Mouse (Mus musculus): ENCODE measurements around the gene Pycr2. TPM values are rescaled to one million over a fixed set of nuclear protein-coding genes. Genes with fewer than 3 reads are reported as not detected.
"Not testable (repeated sequence)": the region's sequence is repeated elsewhere in the genome, so short reads cannot be mapped to it uniquely, and the experiment has no call there.

The Pycr2 gene
- polyA plus RNA-seq, 1 experiment from 2014 or later: 85.1 TPM

DNA sequence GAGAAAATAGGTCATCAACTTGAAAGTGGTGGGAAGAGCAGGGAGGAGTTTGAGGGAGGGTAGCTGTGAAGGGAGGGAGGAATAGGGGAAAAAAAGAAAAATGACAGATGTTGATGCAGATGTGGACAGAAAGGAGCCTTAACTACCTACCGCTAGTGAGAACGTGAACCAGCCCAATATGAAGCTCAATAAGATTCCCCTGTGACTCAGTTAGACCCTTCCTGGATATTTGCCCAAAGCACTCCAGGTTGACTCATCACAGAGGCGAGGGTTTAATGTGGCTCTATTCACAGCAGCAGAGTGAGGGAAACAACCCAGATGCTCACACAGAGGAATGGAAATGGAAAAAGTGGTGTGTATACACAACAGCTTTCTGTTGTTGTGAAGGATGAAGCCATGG lies 27.0 kb downstream of the Pycr2 start:
- no peak for ATAC-seq (replicated peaks)
- WGBS: 74% methylated on average over 3 of the region's 3 CpGs

DNA sequence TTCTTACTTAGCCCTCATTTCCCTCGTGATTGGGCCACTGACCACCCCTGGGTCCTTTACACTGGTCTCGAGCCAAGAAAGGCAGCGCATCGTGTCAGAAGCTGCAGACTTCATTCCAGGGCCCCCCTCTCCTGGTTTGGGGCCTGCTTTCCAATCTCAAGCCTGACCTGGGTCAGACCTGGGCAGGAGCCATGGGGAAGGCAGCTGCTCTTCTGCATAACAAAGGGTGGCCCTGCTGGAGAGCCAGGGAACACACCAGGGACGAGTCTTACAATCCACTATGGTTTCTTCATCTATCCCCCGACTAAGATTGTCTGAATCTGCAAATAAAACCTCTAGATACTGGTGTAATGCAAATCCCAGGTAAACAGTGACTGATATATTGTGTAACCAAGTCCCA lies 29.6 kb downstream of the Pycr2 start:
- 11% methylated on average over 6 of the region's 6 CpGs for WGBS
- Histone ChIP-seq H3K4me2 (replicated peaks) (no peak overlapping the region), H3K4me1 (no peaks in the 10 kb centered on the region), H3K9ac (replicated peaks) (no peak overlapping the region), H3K4me3 (no peak overlapping the region), H3K27me3 (peaks cover 36% of the 10 kb centered on the region), H3K36me3 (no peaks in the 10 kb centered on the region), H3K9me3 (no peaks in the 10 kb centered on the region), H3K27ac (replicated peaks) (no peak overlapping the region)
- ATAC-seq (replicated peaks): no peak

More for the DNA sequence above, 27.0 kb downstream of the Pycr2 start:
- Histone ChIP-seq H3K4me1 (no peaks in the 10 kb centered on the region), H3K36me3 (no peaks in the 10 kb centered on the region), H3K4me3 (no peak overlapping the region), H3K27ac (replicated peaks) (no peak overlapping the region), H3K9ac (replicated peaks) (no peak overlapping the region), H3K27me3 (peaks cover 20% of the 10 kb centered on the region), H3K9me3 (no peaks in the 10 kb centered on the region), H3K4me2 (replicated peaks) (no peak overlapping the region)

DNA sequence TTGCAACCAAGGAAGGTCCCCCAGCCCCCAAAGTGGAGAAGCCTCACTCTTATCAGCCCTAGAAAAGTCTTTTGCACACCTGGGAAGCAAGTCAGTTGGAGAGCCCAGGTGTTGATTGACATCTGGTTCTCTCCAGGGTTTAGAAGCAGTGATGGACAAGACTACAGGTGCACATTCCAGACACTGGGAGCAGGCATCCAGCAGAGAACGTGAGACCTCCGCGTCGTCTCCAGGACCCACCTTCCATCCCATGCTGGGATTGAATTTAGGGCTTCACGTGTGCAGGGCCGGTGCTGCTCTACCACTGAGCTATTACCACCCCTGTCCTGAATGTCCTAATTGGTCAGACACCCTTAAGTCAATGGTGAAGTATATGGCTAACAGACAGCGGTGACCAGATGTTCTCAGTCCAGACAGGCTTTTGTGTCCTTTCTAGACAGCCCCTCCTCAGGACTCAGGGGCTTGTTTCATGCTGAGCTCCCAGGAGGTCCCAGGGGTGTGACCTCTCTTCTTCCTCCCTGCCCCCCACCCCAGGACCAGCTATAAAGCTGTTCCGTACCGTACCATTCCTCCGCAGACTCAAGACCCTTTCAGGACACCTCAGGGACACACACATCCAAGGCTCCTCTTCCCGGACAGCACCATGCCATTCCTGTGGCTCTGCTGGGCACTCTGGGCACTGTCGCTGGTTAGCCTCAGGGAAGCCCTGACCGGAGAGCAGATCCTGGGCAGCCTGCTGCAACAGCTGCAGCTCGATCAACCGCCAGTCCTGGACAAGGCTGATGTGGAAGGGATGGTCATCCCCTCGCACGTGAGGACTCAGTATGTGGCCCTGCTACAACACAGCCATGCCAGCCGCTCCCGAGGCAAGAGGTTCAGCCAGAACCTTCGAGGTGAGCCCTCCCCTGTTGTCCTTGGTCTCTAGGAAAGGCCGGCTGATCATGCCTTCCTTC lies 30.6 kb downstream of the Pycr2 start, which contains the start of gene Lefty1:
Gene Lefty1 (plus strand): TSS at position 556 of the 953 bp plus-strand sequence.
- Histone ChIP-seq H3K27ac (replicated peaks) (no peak within 1 kb of the TSS), H3K4me2 (replicated peaks) (no peak within 1 kb of the TSS), H3K9me3 (no peaks in the 10 kb centered on the region), H3K4me1 (no peaks in the 10 kb centered on the region), H3K4me3 (no peak within 1 kb of the TSS), H3K27me3 (peaks cover 36% of the 10 kb centered on the region), H3K9ac (replicated peaks) (no peak within 1 kb of the TSS), H3K36me3 (no peaks in the 10 kb centered on the region)
- ATAC-seq (replicated peaks): no peak
- 14% methylated on average over 21 of the region's 21 CpGs for WGBS

DNA sequence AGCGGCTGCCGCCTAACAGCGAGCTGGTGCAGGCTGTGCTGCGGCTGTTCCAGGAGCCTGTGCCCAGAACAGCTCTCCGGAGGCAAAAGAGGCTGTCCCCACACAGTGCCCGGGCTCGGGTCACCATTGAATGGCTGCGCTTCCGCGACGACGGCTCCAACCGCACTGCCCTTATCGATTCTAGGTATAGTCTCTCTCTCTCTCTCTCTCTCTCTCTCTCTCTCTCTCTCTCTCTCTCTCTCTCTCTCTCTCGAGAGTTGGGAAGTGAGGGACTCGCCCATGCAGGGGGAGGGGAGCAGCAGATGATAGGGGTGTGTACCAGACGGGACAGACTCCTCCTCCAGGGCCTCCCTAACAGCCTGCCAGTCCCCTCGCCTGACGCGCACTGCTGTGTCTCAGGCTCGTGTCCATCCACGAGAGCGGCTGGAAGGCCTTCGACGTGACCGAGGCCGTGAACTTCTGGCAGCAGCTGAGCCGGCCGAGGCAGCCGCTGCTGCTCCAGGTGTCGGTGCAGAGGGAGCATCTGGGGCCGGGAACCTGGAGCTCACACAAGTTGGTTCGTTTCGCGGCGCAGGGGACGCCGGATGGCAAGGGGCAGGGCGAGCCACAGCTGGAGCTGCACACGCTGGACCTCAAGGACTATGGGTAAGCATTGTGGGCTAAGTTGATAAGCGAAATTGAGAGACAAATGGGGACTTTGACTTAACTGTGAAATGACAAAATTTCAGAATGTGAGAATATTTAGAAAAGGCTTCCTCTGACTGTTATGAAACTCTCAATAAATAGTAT lies 32.7 kb downstream of the Pycr2 start:
- WGBS: 2% methylated on average over 33 of the region's 41 CpGs
- H3K4me3 ChIP-seq: peak overlapping the region; percentile 25
- ATAC-seq (replicated peaks): peak; percentile 82

DNA sequence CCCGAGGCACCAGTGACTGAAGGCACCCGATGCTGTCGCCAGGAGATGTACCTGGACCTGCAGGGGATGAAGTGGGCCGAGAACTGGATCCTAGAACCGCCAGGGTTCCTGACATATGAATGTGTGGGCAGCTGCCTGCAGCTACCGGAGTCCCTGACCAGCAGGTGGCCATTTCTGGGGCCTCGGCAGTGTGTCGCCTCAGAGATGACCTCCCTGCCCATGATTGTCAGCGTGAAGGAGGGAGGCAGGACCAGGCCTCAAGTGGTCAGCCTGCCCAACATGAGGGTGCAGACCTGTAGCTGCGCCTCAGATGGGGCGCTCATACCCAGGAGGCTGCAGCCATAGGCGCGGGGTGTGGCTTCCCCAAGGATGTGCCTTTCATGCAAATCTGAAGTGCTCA lies 33.5 kb downstream of the Pycr2 start:
- not testable (repeated sequence) for H3K9ac ChIP-seq (replicated peaks); H3K27ac ChIP-seq (replicated peaks); H3K4me2 ChIP-seq (replicated peaks); H3K9me3 ChIP-seq; ATAC-seq (replicated peaks); H3K4me3 ChIP-seq; H3K36me3 ChIP-seq
- 23% methylated on average over 13 of the region's 13 CpGs for WGBS
- Histone ChIP-seq H3K4me1 (peaks cover 13% of the 10 kb centered on the region), H3K27me3 (peaks cover 57% of the 10 kb centered on the region)

More for the DNA sequence above, 32.7 kb downstream of the Pycr2 start:
- not testable (repeated sequence) for H3K9me3 ChIP-seq; H3K36me3 ChIP-seq; H3K27ac ChIP-seq (replicated peaks); H3K9ac ChIP-seq (replicated peaks); H3K4me1 ChIP-seq
- H3K4me2 ChIP-seq (replicated peaks): peak overlapping the region; percentile 41
- H3K27me3 ChIP-seq: peaks cover 49% of the 10 kb centered on the region

DNA sequence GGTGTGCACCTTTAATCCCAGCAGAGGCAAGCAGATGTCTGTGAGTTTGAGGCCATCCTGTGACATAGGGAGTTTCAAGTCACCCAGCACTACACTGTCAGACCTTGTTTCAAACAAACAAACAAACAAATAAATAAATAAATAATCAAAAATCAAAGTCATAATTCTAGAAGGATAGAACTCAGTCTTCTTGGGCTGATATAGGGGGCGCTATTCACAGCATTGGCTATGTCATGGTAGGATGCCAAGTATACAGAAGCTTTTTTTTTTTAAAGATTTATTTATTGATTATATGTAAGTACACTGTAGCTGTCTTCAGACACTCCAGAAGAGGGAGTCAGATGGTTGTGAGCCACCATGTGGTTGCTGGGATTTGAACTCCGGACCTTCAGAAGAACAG lies 34.7 kb downstream of the Pycr2 start:
- ATAC-seq (replicated peaks); H3K27ac ChIP-seq (replicated peaks): not testable (repeated sequence)

DNA sequence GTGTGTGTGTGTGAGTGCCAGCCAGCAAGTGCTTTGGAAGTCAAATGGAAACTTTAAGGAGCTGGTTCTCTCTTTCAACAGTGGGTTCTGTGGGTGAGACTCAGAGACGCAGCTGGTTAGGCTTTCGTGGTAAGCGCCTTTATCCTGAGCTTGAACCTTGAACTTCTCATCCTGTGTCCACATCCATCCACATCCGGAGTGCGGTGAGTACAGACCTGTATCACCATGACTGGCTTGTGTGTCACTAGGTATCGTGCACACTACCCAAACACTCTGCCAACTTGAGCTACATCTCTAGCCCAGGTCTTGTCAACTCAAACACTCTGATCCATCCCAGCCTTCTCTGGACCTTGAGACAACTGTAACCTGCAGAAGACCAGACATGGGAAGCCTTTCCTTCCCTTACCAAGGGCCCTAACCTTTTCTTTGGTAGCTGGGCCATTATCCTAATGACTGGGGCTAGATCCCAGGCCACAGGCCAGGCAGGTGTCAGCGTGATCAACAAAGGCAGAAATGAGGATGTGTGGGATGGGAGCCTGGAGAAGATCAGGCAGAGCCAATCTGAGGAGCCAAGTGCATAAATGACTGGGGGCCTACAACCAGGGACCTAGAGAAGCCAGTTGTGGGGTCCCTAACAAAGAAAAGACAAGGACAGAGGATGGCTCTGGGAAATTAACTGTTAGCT lies 36.8 kb downstream of the Pycr2 start:
- Histone ChIP-seq H3K27ac (replicated peaks) (no peak overlapping the region), H3K4me2 (replicated peaks) (no peak overlapping the region), H3K9me3 (no peaks in the 10 kb centered on the region), H3K27me3 (peaks cover 62% of the 10 kb centered on the region), H3K4me3 (no peak overlapping the region), H3K36me3 (no peaks in the 10 kb centered on the region), H3K4me1 (peaks cover 18% of the 10 kb centered on the region), H3K9ac (replicated peaks) (no peak overlapping the region)
- ATAC-seq (replicated peaks): no peak
- WGBS: 82% methylated on average over 7 of the region's 7 CpGs

More for the DNA sequence above, 34.7 kb downstream of the Pycr2 start:
- peaks cover 69% of the 10 kb centered on the region for H3K27me3 ChIP-seq
- not testable (repeated sequence) for H3K9ac ChIP-seq (replicated peaks); H3K4me2 ChIP-seq (replicated peaks); H3K4me3 ChIP-seq; H3K36me3 ChIP-seq; H3K9me3 ChIP-seq
- H3K4me1 ChIP-seq: peaks cover 18% of the 10 kb centered on the region
- WGBS: 81% methylated on average over 2 of the region's 2 CpGs

DNA sequence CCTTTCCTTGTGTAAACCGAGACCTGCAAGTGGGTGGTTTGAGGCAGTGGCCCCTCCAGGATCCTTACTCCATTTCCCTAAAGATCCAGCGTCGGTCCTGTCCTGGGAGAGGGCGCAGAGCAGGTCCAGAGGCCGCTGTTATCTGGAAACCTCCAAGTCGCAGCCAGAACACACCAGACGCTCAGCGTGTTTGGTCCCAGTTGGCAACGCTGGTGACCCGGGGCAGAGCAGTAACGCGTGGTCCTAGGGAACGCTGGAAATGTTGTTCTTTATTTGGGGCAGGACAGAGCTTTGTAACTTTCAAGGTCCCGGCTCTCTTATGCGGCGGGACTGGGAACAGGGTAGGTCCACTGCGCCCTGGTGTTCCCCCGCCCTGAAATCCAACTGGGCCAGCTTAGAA lies 37.6 kb downstream of the Pycr2 start:
- Histone ChIP-seq H3K4me1 (peaks cover 18% of the 10 kb centered on the region), H3K27ac (replicated peaks) (no peak overlapping the region), H3K27me3 (peaks cover 56% of the 10 kb centered on the region), H3K9ac (replicated peaks) (peak overlapping the region; percentile 43), H3K36me3 (no peaks in the 10 kb centered on the region), H3K4me2 (replicated peaks) (peak overlapping the region; percentile 99), H3K4me3 (peak overlapping the region; percentile 72), H3K9me3 (no peaks in the 10 kb centered on the region)
- ATAC-seq (replicated peaks): no peak
- WGBS: 3% methylated on average over 18 of the region's 18 CpGs

DNA sequence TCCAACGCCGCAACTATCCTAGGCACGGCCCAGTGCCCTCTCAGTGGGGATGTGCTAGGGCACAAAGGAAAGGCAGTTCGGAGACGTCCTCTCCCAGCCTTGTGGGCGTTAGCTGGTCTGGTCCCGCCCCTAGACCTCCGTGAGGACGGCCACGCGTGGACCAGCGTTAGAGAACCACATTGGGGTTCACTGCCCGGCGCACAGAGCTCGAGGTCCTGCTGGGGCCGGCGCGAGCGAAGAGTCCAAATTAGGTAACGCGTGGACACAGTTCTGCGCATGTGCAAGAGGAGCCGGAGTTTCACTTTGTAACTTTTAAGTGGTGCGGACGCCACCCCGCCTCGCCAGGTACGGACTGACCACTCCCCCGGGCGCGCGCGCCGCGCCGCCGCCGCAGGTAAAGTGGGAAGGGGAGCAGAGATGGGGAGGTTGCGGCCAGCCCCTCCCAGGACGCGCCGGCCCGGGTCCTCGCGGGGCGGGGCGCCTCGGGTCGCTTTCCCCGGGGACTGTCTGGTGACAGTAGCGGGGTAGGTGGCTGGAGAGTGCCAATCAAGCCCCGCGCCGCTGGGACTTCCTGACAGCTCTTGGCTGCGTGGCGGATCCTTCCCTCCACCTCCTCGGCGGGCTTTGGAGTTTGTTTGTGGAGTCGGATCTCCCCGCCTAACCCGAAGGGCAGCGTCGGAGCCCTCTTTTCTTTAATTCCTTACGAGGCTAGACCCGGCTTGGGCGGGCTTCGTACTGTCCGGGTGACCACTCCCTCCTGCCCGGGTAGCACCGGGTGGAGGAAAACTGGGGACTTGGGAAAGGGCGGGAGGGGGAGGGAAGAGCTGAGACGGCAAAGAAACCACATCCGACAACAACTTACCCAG lies 38.3 kb downstream of the Pycr2 start, which contains the start of gene Tmem63a:
Gene Tmem63a (plus strand): TSS at position 179 of the 866 bp plus-strand sequence.
- H3K9ac ChIP-seq (replicated peaks): peak within 1 kb of the TSS; percentile 43
- H3K4me1 ChIP-seq: peaks cover 18% of the 10 kb centered on the region
- H3K9me3 ChIP-seq: no peaks in the 10 kb centered on the region
- ATAC-seq (replicated peaks): peak; percentile 55; the same call in 1 of the 2 replicates
- H3K27ac ChIP-seq (replicated peaks): no peak within 1 kb of the TSS
- H3K4me3 ChIP-seq: peak within 1 kb of the TSS; percentile 72
- H3K27me3 ChIP-seq: peaks cover 50% of the 10 kb centered on the region
- peak within 1 kb of the TSS; percentile 99 for H3K4me2 ChIP-seq (replicated peaks)
- under 1% methylated on average over 73 of the region's 73 CpGs for WGBS
- no peaks in the 10 kb centered on the region for H3K36me3 ChIP-seq

DNA sequence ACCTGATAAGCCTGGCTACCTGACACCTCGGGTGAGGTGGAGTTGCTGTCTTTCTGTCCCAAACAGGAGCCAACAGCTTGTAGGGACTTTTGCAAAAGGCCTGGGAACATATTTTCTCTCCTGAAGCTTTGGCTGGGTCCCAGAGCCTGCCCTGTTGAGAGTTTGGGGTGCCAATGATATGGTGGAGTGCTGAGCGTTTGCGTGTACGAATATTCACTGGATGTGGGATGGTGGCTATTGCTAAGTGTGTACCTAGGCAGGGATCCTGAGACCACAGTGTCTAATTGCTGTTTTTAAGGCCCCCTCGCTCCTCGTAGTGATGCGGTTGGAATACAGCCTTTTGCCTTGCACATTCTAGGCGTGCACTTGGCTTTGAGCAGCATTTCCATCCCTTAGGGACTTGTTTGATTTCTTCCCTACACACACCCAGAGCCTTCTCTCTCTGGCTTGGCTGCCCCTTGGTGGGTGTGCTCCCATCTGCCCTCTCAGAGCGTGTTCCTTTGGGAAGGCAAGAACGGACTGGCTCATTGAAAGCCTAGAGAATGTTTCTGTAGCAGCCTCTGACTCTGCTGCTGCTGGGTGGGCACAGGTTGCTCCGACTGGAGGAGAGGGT lies 39.0 kb downstream of the Pycr2 start:
- H3K9ac ChIP-seq (replicated peaks): no peak overlapping the region
- WGBS: 38% methylated on average over 11 of the region's 11 CpGs
- H3K36me3 ChIP-seq: no peaks in the 10 kb centered on the region
- H3K27ac ChIP-seq (replicated peaks): no peak overlapping the region
- peak overlapping the region; percentile 99 for H3K4me2 ChIP-seq (replicated peaks)
- peak overlapping the region; percentile 72 for H3K4me3 ChIP-seq
- H3K9me3 ChIP-seq: no peaks in the 10 kb centered on the region
- H3K4me1 ChIP-seq: peaks cover 18% of the 10 kb centered on the region
- no peak for ATAC-seq (replicated peaks)
- peaks cover 44% of the 10 kb centered on the region for H3K27me3 ChIP-seq

DNA sequence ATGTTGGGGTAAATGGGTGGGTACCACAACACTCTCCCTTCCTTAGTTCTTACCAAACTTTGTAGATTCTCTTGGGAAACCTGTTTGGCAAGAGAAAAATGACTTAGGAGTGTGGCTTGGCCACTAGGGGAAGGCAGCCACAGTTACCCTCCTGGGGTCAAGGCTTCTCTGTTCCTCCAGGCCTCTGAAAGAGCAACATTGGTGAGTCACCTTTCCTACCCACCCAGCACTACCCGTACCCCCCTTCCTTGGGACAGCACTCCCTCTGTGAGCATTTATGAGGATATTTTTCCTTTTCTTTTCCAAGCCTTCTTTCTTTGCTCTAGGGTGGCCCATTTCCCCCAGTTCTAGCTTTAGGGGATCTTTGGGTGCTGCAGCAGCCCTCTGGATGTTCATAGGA lies 39.8 kb downstream of the Pycr2 start:
- no peak overlapping the region for H3K27ac ChIP-seq (replicated peaks)
- no peak overlapping the region for H3K4me2 ChIP-seq (replicated peaks)
- WGBS: 82% methylated on average over 1 of the region's 1 CpGs
- no peaks in the 10 kb centered on the region for H3K9me3 ChIP-seq
- H3K27me3 ChIP-seq: peaks cover 44% of the 10 kb centered on the region
- no peak for ATAC-seq (replicated peaks)
- no peaks in the 10 kb centered on the region for H3K36me3 ChIP-seq
- H3K9ac ChIP-seq (replicated peaks): no peak overlapping the region
- H3K4me3 ChIP-seq: no peak overlapping the region
- peaks cover 18% of the 10 kb centered on the region for H3K4me1 ChIP-seq
